Mouse (Mus musculus): ENCODE measurements at regions not wholly inside any gene's neighbourhood (a gene's known extent, or its start where the extent isn't known, plus 50 kb on each side); places are given as distances from the start of the nearest gene placed in this dataset.
A peak's percentile ranks its signal among the peaks of the same experiment; 100 is the strongest.
"Not testable (repeated sequence)": the region's sequence is repeated elsewhere in the genome, so short reads cannot be mapped to it uniquely, and the experiment has no call there.

DNA sequence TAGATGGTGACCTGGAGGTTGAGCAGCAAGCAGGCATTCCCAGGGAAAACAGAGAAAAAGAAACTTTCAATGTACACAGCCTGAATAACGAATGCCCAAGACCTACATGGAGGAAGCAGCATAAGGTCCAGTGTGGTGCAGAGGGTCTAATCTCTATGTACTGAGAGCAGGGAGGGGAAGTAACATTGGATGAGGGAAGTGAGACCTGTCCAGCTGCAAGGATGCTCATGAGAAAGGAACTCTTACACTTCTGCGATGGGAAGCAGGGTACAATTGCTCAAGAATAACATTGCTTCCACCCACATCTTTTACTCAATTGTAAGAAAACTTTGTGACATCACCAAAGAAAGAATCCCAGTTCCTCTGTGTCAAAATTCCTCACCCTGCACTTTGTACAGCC lies 419.8 kb upstream of the Id2 start:
- no peaks in the 10 kb centered on the region for H3K9me3 ChIP-seq (replicated peaks; ENCODE audit: control insufficient read depth, low read length)
- WGBS (ENCODE audit: insufficient replicate concordance) = 38% methylated on average over 2 of the region's 2 CpGs
- no peaks in the 10 kb centered on the region for H3K36me3 ChIP-seq (ENCODE audit: control insufficient read depth, insufficient read depth)
- no peak overlapping the region for H3K4me2 ChIP-seq (ENCODE audit: low read depth, low read length)
- H3K4me1 ChIP-seq (ENCODE audit: control insufficient read depth, low read depth, low read length) = no peaks in the 10 kb centered on the region
- no peak overlapping the region for H3K4me3 ChIP-seq (ENCODE audit: low read depth, low read length)
- H3K27me3 ChIP-seq (ENCODE audit: control insufficient read depth, insufficient read depth, low read depth, low read length) = no peaks in the 10 kb centered on the region
- H3K27ac ChIP-seq (ENCODE audit: low read length) = no peak overlapping the region
- no peak for ATAC-seq (ENCODE audit: low read depth)
- no peak overlapping the region for H3K9ac ChIP-seq (ENCODE audit: low read depth, low read length)

DNA sequence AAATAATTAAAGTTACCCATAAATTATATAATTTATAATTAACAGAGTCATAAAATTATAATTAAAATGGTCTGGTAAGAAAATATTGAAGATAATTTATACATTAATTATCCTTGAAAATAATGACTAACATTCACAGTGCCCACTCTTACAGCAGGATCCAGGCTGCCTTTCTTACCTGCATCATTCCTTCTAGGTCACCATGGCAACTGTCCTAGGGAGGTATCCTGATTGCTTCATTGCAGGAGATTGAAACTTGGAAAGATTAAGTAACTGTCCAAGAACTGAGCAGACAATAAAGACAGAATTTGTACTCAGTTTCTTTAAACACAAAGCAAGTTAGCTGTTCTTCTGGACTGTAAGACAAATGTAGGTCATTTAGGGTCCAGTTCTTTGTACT lies 416.7 kb upstream of the Id2 start:
- no peaks in the 10 kb centered on the region for H3K9me3 ChIP-seq (replicated peaks; ENCODE audit: control insufficient read depth, low read length)
- no peak overlapping the region for H3K9ac ChIP-seq (ENCODE audit: low read depth, low read length)
- no peak overlapping the region for H3K4me3 ChIP-seq (ENCODE audit: low read depth, low read length)
- H3K4me2 ChIP-seq (ENCODE audit: low read depth, low read length) = no peak overlapping the region
- no peaks in the 10 kb centered on the region for H3K27me3 ChIP-seq (ENCODE audit: control insufficient read depth, insufficient read depth, low read depth, low read length)
- no peak for ATAC-seq (ENCODE audit: low read depth)
- H3K27ac ChIP-seq (ENCODE audit: low read length) = no peak overlapping the region
- H3K36me3 ChIP-seq (ENCODE audit: control insufficient read depth, insufficient read depth) = no peaks in the 10 kb centered on the region
- no peaks in the 10 kb centered on the region for H3K4me1 ChIP-seq (ENCODE audit: control insufficient read depth, low read depth, low read length)

DNA sequence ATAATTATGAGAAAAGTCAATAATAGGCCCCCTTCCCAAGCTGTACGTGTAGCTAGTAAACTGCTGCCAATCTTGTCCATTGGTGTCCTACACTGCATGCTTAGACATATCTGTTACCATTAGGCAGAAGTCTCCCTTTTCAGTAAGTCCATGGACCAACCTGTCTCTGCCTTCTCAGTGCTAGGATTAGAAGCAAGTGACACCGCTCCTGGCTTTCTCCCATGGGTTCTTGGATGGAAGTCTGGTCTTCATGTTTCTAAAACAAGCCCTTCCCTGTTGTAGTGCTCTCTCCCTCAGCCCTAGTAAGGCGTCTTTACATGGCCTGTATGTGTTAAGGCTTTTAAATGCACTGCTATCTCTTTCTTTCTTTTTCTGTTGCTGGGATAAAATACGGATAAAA lies 412.7 kb upstream of the Id2 start:
- Histone ChIP-seq H3K36me3 (ENCODE audit: control insufficient read depth, insufficient read depth) (no peaks in the 10 kb centered on the region), H3K27me3 (ENCODE audit: control insufficient read depth, insufficient read depth, low read depth, low read length) (no peaks in the 10 kb centered on the region), H3K9ac (ENCODE audit: low read depth, low read length) (no peak overlapping the region), H3K4me1 (ENCODE audit: control insufficient read depth, low read depth, low read length) (no peaks in the 10 kb centered on the region), H3K9me3 (replicated peaks; ENCODE audit: control insufficient read depth, low read length) (no peaks in the 10 kb centered on the region), H3K4me3 (ENCODE audit: low read depth, low read length) (no peak overlapping the region), H3K27ac (ENCODE audit: low read length) (no peak overlapping the region), H3K4me2 (ENCODE audit: low read depth, low read length) (no peak overlapping the region)
- WGBS (ENCODE audit: insufficient replicate concordance) = 63% methylated on average over 4 of the region's 4 CpGs
- no peak for ATAC-seq (ENCODE audit: low read depth)

DNA sequence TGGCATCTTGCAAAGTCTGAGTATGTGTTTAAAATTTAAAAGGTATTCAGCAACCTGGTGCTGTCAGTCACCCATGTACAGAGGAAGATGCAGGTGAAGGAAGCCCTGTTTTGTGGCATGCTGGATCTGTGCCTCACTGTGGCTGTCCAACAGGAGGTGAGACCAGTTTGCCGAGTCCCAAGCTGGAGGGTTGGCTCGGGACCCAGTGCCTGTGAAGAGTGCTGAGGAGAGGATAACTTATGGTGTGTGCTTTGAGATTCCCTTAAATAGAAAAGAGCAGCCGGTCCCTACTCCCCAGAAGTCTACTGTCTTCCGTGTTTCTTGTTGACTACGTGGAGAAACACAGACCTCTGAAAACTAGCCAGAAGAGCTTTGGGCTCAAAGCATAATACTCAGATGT lies 396.3 kb upstream of the Id2 start:
- no peak overlapping the region for H3K4me3 ChIP-seq (ENCODE audit: low read depth, low read length)
- no peak for ATAC-seq (ENCODE audit: low read depth)
- no peak overlapping the region for H3K9ac ChIP-seq (ENCODE audit: low read depth, low read length)
- H3K27ac ChIP-seq (ENCODE audit: low read length) = no peak overlapping the region
- H3K4me1 ChIP-seq (ENCODE audit: control insufficient read depth, low read depth, low read length) = no peaks in the 10 kb centered on the region
- WGBS (ENCODE audit: insufficient replicate concordance) = 62% methylated on average over 5 of the region's 5 CpGs
- no peaks in the 10 kb centered on the region for H3K9me3 ChIP-seq (replicated peaks; ENCODE audit: control insufficient read depth, low read length)
- H3K4me2 ChIP-seq (ENCODE audit: low read depth, low read length) = no peak overlapping the region
- no peaks in the 10 kb centered on the region for H3K27me3 ChIP-seq (ENCODE audit: control insufficient read depth, insufficient read depth, low read depth, low read length)
- no peaks in the 10 kb centered on the region for H3K36me3 ChIP-seq (ENCODE audit: control insufficient read depth, insufficient read depth)

DNA sequence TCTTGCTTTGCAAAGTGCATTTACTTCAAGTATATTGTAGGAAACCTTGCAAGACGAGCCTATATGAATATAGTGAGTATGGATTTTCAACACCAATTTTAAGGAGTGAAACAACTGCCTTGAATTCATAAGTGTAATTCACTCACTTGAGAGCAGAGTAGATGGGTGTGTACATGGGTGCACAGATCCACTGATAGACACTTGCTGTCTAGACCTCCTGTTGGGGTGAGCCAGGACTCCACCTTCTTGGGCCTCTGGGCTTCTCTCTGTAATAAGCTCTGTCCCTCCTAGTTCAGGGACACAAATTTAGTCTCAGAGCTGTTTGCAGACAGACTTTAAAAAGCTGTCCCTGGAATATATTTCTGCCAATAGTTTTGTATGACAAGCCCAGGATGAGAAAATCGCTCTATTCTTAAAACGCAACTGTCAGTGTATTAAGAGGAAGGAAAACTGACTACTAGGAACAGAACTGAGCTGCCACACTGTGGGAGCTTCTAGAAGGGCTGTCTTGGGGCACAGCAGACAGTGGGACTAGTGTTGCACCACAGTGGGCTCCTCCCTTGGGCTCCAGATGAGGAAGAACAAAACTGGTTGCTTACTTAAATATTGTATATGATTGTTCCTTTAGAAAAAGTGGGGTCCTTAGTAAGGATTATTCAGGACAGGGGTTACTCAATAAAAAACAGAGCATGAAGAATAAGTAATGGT lies 395.7 kb upstream of the Id2 start:
- WGBS (ENCODE audit: insufficient replicate concordance) = 56% methylated on average over 3 of the region's 3 CpGs
- no peaks in the 10 kb centered on the region for H3K27me3 ChIP-seq (ENCODE audit: control insufficient read depth, insufficient read depth, low read depth, low read length)
- H3K4me1 ChIP-seq (ENCODE audit: control insufficient read depth, low read depth, low read length) = no peaks in the 10 kb centered on the region
- H3K4me2 ChIP-seq (ENCODE audit: low read depth, low read length) = no peak overlapping the region
- H3K4me3 ChIP-seq (ENCODE audit: low read depth, low read length) = no peak overlapping the region
- H3K36me3 ChIP-seq (ENCODE audit: control insufficient read depth, insufficient read depth) = no peaks in the 10 kb centered on the region
- H3K9ac ChIP-seq (ENCODE audit: low read depth, low read length) = no peak overlapping the region
- no peak overlapping the region for H3K27ac ChIP-seq (ENCODE audit: low read length)
- no peak for ATAC-seq (ENCODE audit: low read depth)
- no peaks in the 10 kb centered on the region for H3K9me3 ChIP-seq (replicated peaks; ENCODE audit: control insufficient read depth, low read length)

DNA sequence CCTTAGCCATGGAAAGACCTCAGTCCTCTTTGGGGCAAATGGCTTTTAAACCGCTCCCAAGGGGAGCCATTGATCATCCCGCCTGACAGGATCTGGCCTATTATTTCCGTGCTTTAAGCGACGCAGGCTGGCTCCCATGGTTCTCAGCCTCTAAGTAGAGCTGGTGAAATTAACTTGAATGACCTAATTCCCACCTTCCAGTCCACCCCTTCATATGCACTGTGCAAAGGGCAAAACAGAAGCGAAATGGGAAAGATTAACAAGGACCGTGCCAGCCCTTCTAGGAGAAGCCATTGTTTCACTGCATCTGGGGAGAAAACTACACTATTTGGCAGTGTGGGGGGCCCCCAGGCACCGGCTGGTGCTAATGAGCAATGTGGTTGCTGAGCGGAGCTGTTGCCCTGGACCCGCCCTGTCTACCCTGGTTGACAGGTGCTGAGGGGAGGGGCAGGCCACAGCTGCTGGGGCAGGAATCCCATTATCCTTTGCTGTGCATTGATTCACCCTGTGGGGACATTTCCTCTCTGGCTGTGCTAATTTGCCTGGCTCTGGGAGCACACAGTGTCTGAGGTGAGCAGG lies 378.3 kb upstream of the Id2 start:
- H3K4me3 ChIP-seq (ENCODE audit: low read depth, low read length) = no peak overlapping the region
- 29% methylated on average over 10 of the region's 10 CpGs for WGBS (ENCODE audit: insufficient replicate concordance)
- H3K36me3 ChIP-seq (ENCODE audit: control insufficient read depth, insufficient read depth) = no peaks in the 10 kb centered on the region
- ATAC-seq (ENCODE audit: low read depth) = no peak
- H3K4me1 ChIP-seq (ENCODE audit: control insufficient read depth, low read depth, low read length) = no peaks in the 10 kb centered on the region
- no peak overlapping the region for H3K4me2 ChIP-seq (ENCODE audit: low read depth, low read length)
- no peak overlapping the region for H3K9ac ChIP-seq (ENCODE audit: low read depth, low read length)
- H3K27me3 ChIP-seq (ENCODE audit: control insufficient read depth, insufficient read depth, low read depth, low read length) = no peaks in the 10 kb centered on the region
- H3K9me3 ChIP-seq (replicated peaks; ENCODE audit: control insufficient read depth, low read length) = no peaks in the 10 kb centered on the region
- H3K27ac ChIP-seq (ENCODE audit: low read length) = no peak overlapping the region

DNA sequence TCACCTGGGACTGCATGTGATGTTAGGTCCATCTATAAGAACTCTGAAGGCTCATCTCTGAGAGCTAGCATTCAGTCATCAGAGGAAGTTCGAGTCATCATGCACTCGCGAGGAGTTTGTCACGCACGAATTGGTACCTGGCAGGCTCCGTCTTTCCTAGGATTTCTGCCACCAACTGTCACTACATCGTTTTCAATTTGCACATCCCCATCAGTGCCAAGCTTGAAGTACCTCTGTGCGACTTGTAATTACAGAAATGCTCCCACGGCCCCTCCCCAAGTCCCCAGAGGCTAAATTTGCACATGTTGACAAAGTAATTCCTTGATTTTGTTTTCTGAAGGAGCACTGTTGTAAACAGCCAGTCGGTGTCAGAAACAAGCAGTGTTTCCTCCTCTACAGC lies 372.2 kb upstream of the Id2 start:
- Histone ChIP-seq H3K36me3 (ENCODE audit: control insufficient read depth, insufficient read depth) (no peaks in the 10 kb centered on the region), H3K4me3 (ENCODE audit: low read depth, low read length) (no peak overlapping the region), H3K9me3 (replicated peaks; ENCODE audit: control insufficient read depth, low read length) (no peaks in the 10 kb centered on the region), H3K27me3 (ENCODE audit: control insufficient read depth, insufficient read depth, low read depth, low read length) (no peaks in the 10 kb centered on the region), H3K4me2 (ENCODE audit: low read depth, low read length) (no peak overlapping the region), H3K4me1 (ENCODE audit: control insufficient read depth, low read depth, low read length) (no peaks in the 10 kb centered on the region; the same call in 1 of the 2 replicates), H3K27ac (ENCODE audit: low read length) (no peak overlapping the region), H3K9ac (ENCODE audit: low read depth, low read length) (no peak overlapping the region)
- no peak for ATAC-seq (ENCODE audit: low read depth)
- WGBS (ENCODE audit: insufficient replicate concordance) = 76% methylated on average over 10 of the region's 10 CpGs

DNA sequence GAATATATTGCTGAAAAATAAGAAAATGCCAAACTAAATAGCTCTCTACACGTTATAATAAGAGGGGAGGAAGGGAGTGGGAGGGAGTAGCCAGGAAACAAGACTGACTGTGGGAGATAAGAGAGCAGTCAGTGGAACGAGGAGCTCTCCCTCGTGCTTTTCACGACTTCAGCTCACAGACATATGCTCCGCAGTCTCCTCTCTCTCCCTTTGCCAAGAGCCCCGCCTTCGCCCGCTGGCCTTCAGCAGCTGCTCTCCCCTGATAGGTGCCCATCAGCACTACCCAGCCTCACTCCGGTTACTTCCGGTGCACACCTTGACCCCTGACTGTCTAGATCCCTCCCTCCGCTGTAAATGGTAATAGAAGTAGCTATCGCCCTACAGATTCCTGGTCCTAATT lies 370.8 kb upstream of the Id2 start:
- Histone ChIP-seq H3K27ac (ENCODE audit: low read length) (no peak overlapping the region), H3K4me2 (ENCODE audit: low read depth, low read length) (no peak overlapping the region), H3K9ac (ENCODE audit: low read depth, low read length) (no peak overlapping the region), H3K36me3 (ENCODE audit: control insufficient read depth, insufficient read depth) (no peaks in the 10 kb centered on the region), H3K27me3 (ENCODE audit: control insufficient read depth, insufficient read depth, low read depth, low read length) (no peaks in the 10 kb centered on the region), H3K4me3 (ENCODE audit: low read depth, low read length) (no peak overlapping the region), H3K4me1 (ENCODE audit: control insufficient read depth, low read depth, low read length) (no peaks in the 10 kb centered on the region; the same call in 1 of the 2 replicates), H3K9me3 (replicated peaks; ENCODE audit: control insufficient read depth, low read length) (no peaks in the 10 kb centered on the region)
- ATAC-seq (ENCODE audit: low read depth) = peak; percentile 80
- 18% methylated on average over 12 of the region's 12 CpGs for WGBS (ENCODE audit: insufficient replicate concordance)

DNA sequence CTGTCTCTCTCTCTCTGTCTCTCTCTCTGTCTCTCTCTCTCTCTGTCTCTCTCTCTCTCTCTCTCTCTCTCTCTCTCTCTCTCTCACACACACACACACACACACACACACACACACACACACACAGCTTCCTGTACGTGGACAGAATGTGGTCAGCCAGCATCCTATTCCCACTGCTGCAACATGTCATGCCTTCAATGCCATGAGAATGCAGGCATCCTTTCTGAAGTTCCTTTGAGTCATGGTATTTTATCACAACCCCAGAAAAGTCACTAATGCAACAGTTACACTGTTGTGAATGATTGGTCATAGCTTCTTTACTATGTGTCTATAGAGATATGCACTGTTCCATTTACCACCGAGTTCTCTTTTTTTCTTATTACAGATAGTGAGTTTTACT lies 365.8 kb upstream of the Id2 start:
- not testable (repeated sequence) for H3K9ac ChIP-seq (ENCODE audit: low read depth, low read length); H3K36me3 ChIP-seq (ENCODE audit: control insufficient read depth, insufficient read depth); H3K4me1 ChIP-seq (ENCODE audit: control insufficient read depth, low read depth, low read length); H3K4me2 ChIP-seq (ENCODE audit: low read depth, low read length); H3K4me3 ChIP-seq (ENCODE audit: low read depth, low read length); ATAC-seq (ENCODE audit: low read depth); H3K27ac ChIP-seq (ENCODE audit: low read length); H3K9me3 ChIP-seq (replicated peaks; ENCODE audit: control insufficient read depth, low read length); H3K27me3 ChIP-seq (ENCODE audit: control insufficient read depth, insufficient read depth, low read depth, low read length)
- 21% methylated on average over 2 of the region's 2 CpGs for WGBS (ENCODE audit: insufficient replicate concordance)
